Mouse (Mus musculus): ENCODE results near the gene Alb.

Alb gene

DNA sequence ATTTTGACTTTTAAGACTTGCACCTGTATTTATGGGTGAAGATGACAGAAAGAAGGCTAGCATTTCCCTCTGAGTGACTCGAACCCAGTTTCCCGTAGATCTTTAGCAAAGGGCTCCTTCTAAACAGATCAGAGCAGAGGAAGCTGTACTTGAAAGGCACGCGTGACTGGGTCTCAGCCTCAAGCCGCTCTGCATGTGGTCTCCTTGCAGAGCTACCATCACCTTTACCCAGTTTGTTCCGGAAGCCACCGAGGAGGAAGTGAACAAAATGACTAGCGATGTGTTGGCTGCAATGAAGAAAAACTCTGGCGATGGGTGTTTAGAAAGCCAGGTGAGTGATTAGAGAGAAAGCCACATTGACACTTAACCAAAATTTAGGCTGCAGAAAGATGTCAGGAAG, 31.7 kb downstream of the Alb start:
- peak in 1 of 2 experiments; percentile 27 for DNase-seq (ENCODE audit: low spot score in 2 of 2)

- no peak for DNase-seq (ENCODE audit: low spot score in 2 of 2)
Measured at GRCm38 (mm10) chr5:90494308-90494707, 33.6 kb downstream of the Alb start.

- no peak for DNase-seq (ENCODE audit: low spot score in 2 of 2)
Measured at GRCm38 (mm10) chr5:90499509-90499908, 38.8 kb downstream of the Alb start.

GRCm38 (mm10) chr5:90500714-90501113, 40.0 kb downstream of the Alb start:
- peak; percentile 59 to 86 for DNase-seq (ENCODE audit: low spot score in 2 of 2)

DNA sequence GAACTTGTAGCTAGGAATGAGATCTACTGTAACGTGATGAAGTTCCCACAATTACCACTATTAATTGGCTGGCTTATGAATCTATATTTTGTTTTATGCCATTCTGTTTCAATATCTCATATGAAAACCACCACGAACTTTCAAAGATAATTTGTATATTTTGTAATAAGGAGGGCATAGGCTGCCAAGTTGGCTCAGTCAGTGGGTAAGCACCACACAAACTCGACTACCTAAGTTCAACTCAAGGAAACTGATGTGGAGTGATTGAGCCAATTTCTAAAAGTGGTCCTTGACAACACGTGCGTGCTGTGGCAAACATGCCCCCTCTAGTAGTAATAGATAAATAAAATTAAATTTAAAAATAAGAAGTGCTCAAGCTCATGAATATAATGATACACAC, 41.1 kb downstream of the Alb start:
- DNase-seq (ENCODE audit: low spot score in 2 of 2), result no peak

DNA sequence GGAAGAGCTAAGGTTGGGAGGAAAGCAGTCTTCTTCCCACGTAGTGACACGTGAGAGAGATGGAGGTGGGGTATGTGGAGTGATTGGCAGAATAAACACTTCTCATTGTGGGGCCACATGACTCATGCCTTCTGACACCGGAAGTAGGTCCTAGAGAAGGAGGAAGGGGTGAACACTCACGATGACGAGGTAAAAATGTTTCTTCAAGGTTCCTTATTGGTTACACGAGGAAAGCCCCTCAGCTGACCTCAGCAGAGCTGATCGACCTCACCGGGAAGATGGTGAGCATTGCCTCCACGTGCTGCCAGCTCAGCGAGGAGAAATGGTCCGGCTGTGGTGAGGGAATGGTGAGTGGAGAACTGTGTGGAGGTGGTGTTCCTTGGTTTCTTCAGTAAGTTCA, 44.0 kb downstream of the Alb start:
- DNase-seq (ENCODE audit: low spot score in 2 of 2), result no peak

DNA sequence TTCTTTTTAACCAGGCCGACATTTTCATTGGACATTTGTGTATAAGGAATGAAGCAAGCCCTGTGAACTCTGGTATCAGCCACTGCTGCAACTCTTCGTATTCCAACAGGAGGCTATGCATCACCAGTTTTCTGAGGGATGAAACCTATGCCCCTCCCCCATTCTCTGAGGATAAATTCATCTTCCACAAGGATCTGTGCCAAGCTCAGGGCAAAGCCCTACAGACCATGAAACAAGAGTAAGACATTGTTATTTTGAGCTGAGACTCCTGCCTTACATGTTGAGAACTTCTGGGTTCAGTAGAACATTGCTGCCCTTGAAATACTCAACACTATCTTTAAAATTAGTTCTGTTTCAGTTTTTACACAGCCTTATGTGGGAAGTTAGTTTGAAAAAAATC, 45.8 kb downstream of the Alb start:
- no peak for DNase-seq (ENCODE audit: low spot score in 2 of 2)

- DNase-seq (ENCODE audit: low spot score in 2 of 2), result no peak
Measured at GRCm38 (mm10) chr5:90507411-90507949, 46.8 kb downstream of the Alb start.

DNA sequence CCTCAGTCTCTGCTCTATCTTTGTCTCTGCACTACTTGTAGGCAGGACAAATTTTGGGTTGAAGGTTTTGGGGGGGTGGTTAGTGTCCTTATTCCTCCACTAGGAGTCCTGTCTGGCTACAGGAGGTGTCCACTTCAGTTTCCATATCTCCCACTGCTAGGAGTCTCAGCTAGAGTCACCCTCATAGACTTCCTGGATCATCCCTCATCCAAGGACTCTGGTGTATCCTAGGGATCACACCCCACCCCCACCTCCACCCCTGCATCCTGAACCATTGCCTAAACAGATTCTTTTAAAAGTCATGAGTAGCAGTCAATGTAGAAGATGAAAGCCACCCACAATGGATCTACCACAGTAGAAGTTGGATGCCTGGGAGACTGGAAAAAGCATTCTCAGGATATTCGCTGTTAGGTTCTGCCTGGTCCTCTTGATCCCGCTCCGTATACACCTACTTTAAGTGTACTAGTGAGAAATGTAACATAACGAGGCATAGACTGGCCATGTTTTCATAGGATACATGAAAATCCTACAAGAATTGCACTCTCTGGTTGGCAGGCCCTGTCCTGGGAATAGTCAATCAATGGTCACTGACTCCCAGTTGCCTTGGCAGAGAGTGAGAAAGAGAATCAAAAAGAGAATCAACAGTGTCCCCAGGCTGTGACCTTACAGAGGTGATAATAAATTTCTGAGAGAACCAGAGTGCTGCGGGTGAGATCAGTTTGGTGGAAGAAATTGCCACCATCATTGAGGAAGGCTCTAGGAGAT, 49.3 kb downstream of the Alb start:
- no peak for DNase-seq (ENCODE audit: low spot score in 2 of 2)

GRCm38 (mm10) chr5:90512288-90512955, 51.7 kb downstream of the Alb start:
- DNase-seq (ENCODE audit: low spot score in 2 of 2), result no peak

GRCm38 (mm10) chr5:90515561-90515960, 54.9 kb downstream of the Alb start:
- DNase-seq (ENCODE audit: low spot score in 2 of 2), result no peak

DNA sequence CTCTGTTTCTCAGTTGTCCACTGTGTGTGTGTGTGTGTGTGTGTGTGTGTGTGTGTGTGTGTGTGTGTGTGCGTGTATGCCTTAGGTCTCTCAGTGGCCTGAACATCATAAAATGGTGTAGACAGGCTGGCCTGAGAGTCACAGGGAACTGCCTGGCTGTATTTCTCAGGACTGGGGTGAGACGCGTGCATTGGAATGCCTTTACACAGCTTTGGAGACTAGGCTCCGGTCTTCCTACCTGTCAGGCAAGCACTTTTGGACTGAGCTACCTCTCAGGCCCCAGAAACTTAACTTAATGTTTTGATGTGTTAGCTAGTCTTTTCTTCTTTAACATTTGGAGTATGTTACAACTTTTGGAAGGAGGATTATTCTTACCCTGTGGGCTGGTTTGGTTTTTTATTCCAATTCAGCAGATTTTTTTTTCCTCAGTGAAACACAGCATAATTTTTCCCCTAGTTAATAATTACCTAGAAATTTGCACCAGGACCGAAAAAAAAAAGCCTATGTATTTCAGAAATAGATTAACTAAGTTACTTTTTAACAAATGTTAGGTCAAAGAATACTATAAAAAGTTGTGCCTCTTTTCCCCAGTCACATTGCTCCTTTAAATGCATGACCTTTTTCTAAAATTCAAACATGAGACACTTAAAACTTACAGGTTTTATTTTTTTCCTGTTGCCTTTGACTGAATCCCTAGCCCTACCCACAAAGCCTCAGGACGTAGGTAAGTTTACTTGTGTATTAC, 57.8 kb downstream of the Alb start, which contains the start of gene Afm:
Gene Afm, plus strand, starts transcription at position 577 of the 745 bp plus-strand sequence.
- DNase-seq (ENCODE audit: low spot score in 2 of 2), result no peak
